Mouse (Mus musculus) brain, embryonic 14.5 days (tissue): ENCODE data around the gene Rras. TPM values are rescaled to one million over a fixed set of nuclear protein-coding genes. Genes with fewer than 3 reads are reported as not detected.

Source experiments
- DNase-seq: peaks from one replicate; pipeline ENCODE4 v3.0.0-alpha.2; 2011; ENCODE audit warnings: low read depth
- CTCF ChIP-seq: fragments of 200-500 bp; IDR thresholded peaks from 2 replicates; pipeline ENCODE4 v1.5.1; 2012; ENCODE audit warnings: inconsistent platforms, mild to moderate bottlenecking, moderate library complexity, borderline replicate concordance; ENCODE audit not compliant: insufficient read depth, insufficient read length; ENCODE audit errors: extremely low read depth
- POLR2A ChIP-seq: fragments of 200-500 bp; IDR thresholded peaks from 2 replicates; pipeline ENCODE4 v1.6.1; 2012; ENCODE audit warnings: mild to moderate bottlenecking, inconsistent platforms, borderline replicate concordance; ENCODE audit not compliant: poor library complexity, insufficient read depth, insufficient read length, severe bottlenecking; ENCODE audit errors: extremely low read depth
- polyA plus RNA-seq: library from polyadenylated mRNA; depleted of rRNA; stranded (reverse); fragments of >200 nt; gene quantifications from 2 replicates; pipeline ENCODE4 v1.2.3, GENCODE M21; 2012; rRNA removed

The Rras gene
- polyA plus RNA-seq, 1 experiment, result 18.2 TPM

DNA sequence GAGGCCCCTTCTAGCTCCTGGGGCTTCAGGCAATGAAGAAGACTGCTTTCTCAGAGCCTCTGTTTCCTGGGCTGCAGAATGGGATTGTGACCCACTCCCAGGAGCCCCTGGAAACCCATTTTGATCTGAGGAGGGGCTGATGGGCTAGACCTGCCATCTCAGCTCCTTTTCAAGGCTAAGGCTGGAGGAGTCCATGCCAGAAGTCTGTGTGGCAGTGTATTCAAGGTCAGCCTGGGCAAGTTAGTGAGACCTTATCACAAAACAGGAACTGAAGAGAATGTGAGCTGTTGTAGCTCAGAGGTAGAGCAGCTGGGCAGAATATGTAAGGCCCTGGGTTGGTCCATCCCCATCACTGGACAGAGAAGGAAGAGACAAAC is 39.2 kb downstream of the Rras start:
- no peak for TF ChIP-seq CTCF
- TF ChIP-seq POLR2A, result no peak
- no peak for DNase-seq

DNA sequence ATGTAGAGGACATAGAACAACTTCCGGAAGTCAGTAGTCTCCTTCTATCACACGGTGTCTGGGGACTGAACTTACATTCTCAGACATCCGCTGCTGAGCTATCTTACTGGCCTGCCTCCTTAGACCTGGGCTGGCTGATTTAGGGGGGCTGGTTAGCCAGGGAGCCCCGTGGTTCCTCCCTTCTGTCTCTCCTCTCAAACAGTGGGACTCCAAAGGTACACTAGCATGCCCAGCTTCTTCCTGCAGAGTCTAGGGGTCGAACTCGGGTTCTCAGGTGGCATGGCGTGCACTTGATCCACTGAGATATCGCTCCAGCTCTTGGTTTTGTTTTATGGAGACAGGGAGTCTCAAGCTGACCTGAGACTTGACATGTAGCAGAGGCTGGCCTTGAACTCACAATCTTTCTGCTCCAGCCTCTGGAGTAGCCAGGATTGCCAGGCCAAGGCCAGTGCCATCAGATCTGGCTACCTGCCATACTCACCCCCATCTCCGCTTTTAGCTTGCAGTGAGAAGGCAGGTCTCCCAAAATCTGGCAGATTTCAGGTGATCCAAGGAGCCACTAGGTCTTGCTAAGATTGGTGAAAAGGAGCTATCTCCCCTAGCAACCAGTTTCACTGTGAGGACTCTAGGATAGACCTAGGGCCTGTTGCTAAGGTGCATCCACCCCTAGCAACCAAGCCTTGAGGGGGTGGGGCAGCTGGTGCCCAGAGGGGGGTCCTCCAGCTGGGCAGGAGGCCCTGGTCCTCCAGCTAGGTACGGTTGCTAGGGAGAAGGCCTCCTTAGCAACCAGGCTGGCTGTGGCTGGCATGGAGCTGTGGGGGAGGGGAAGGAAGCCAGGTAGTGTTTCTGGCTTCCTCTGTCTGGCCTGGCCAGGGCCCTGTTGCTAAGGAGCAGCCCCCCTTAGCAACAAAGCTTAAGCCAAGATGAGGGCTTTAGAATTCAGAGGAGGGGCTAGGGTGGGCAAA is 41.1 kb downstream of the Rras start:
- TF ChIP-seq POLR2A (no peak), CTCF (no peak)
- DNase-seq, result peak; percentile 75

GRCm38 (mm10) chr7:45060632-45061122 is 42.9 kb downstream of the Rras start:
- no peak for DNase-seq
- TF ChIP-seq POLR2A (no peak), CTCF (no peak)

GRCm38 (mm10) chr7:45061532-45062075 is 43.8 kb downstream of the Rras start:
- no peak for TF ChIP-seq POLR2A
- TF ChIP-seq CTCF, result no peak
- DNase-seq, result no peak

DNA sequence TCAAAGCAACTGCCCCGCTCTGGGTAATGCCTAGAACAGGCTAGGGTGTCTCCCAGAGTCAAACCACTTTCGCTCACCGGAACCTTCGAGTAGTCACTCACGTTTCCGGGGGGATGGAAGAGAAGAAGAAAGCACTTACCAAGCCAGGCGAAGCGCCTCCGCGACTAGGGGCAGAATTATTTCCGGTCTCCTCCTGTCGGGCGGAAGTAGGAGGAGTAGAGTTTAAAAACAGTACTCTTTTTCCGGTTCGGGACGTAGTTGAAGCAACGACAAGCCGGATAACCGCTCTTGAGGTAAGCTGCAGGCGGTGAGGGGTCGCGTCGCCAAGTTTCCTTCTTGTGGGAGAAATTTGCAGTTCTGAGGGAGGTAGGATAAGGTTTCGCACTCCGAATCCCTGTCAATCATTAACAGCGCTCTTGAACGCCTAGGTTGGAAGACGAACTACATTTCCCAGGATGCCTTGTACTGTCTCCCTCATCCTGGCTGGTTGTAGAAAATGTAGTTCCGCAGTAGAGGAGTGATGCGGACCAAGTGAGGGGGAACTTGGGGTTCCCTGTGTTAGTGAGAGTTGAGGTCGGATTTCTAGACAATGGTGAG is 44.6 kb downstream of the Rras start, which contains the start of the genes Nosip and Prrg2:
Gene Nosip (plus strand): TSS at position 191 of the 597 bp plus-strand sequence.
Gene Prrg2 (minus strand): TSS at position 439 of the 597 bp plus-strand sequence.
- peak; percentile 100 for DNase-seq
- TF ChIP-seq POLR2A (peak; percentile 8; the same call in 1 of the 2 replicates), CTCF (no peak; the same call in 1 of the 2 replicates)

DNA sequence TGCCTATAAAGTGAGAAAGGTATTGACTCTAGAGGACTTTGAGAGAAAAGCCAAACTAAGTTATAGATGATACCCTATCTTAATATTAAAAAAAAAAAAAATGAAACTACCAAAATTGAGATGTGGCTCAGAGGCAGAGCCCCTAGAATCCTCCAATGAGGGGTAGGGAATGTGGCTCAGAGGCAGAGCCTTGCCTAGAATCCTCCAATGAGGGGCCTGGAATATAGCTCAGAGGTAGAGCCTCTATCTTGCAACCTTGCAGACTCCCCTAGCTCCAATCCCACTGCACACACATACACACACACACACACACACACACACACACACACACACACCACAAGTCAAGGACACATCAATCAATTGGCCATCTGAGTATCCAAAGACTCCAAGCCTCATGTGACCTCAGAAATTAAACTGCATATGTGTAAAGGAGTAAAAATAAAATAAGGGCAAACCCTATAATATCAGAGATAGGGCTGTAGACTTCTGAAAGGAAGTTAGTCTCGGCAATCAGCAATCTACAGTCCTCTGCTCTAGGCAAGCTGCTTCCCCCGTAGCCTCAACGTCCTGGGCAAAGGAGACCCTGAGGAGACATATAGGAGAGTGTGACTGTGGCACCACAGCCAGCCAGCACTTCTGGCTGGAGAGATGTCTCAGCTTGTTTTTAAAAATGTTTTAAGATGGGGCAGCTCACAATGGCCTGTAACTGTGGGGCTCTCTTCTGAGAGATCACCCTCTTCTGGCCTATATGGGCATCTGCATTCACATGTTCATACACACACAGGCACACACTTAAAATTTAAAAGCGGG is 49.6 kb downstream of the Rras start:
- no peak for DNase-seq
- TF ChIP-seq CTCF (no peak), POLR2A (no peak)

DNA sequence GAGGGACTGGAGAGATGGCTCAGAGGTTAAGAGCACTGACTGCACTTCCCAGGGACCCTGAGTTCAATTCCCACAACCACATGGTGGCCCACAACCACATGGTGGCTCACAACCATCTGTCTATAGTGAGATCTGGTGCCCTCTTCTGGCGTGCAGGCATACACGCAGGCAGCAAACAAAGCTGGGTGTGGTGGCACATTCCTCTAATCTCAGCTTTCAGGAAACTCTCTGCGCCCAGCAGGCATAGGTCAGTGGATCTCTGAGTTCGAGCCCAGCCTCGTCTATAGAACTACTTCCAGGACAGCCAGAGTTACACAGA is 50.2 kb downstream of the Rras start:
- TF ChIP-seq CTCF (peak; percentile 65), POLR2A (no peak)
- DNase-seq, result peak; percentile 58

GRCm38 (mm10) chr7:45069671-45070070 is 51.9 kb downstream of the Rras start:
- TF ChIP-seq POLR2A (no peak), CTCF (no peak)
- no peak for DNase-seq

Other genes with a start within 250 kb of the Rras start
- gene Nup62, start 201.9 kb upstream of the Rras start, polyA plus RNA-seq, result 73.9 and 96.1 TPM in 2 replicates
- gene Il4i1, start 201.6 kb upstream of the Rras start, polyA plus RNA-seq, result 0.42 and 0.59 TPM in 2 replicates
- 24.8 and 36.4 TPM in 2 replicates for gene Atf5, start 201.3 kb upstream of the Rras start, polyA plus RNA-seq
- 141 and 160 TPM in 2 replicates for gene Akt1s1, start 169.0 kb upstream of the Rras start, polyA plus RNA-seq
- gene Tbc1d17, start 168.9 kb upstream of the Rras start, polyA plus RNA-seq, result 96.8 and 124 TPM in 2 replicates
- gene Pnkp, start 160.8 kb upstream of the Rras start, polyA plus RNA-seq, result 33.1 and 42.3 TPM in 2 replicates
- 927 and 1,026 TPM in 2 replicates for gene Ptov1, start 148.2 kb upstream of the Rras start, polyA plus RNA-seq
- 205 and 206 TPM in 2 replicates for gene Med25, start 125.2 kb upstream of the Rras start, polyA plus RNA-seq
- 29.7 and 47.4 TPM in 2 replicates for gene Fuz, start 121.9 kb upstream of the Rras start, polyA plus RNA-seq
- 165 and 185 TPM in 2 replicates for gene Ap2a1, start 88.5 kb upstream of the Rras start, polyA plus RNA-seq
- 0.04 and 0.05 TPM in 2 replicates for gene Tsks, start 74.8 kb upstream of the Rras start, polyA plus RNA-seq
- gene Cpt1c, start 43.1 kb upstream of the Rras start, polyA plus RNA-seq, result 102 and 135 TPM in 2 replicates
- 824 and 992 TPM in 2 replicates for gene Prmt1, start 31.4 kb upstream of the Rras start, polyA plus RNA-seq
- 84.4 and 130 TPM in 2 replicates for gene Irf3, start 20.3 kb upstream of the Rras start, polyA plus RNA-seq
- 20.5 and 33.9 TPM in 2 replicates for gene Bcl2l12, start 19.2 kb upstream of the Rras start, polyA plus RNA-seq
- 125 and 147 TPM in 2 replicates for gene Scaf1, start 1.6 kb upstream of the Rras start, polyA plus RNA-seq
- 10.5 and 39.1 TPM in 2 replicates for gene Prr12, start 34.9 kb downstream of the Rras start, polyA plus RNA-seq
- 81.9 and 84.1 TPM in 2 replicates for gene Nosip, start 44.5 kb downstream of the Rras start, polyA plus RNA-seq
- gene Prrg2, start 44.7 kb downstream of the Rras start, polyA plus RNA-seq, result 25.0 and 30.6 TPM in 2 replicates
- 68.2 and 101 TPM in 2 replicates for gene Rcn3, start 74.3 kb downstream of the Rras start, polyA plus RNA-seq
- 11.7 and 17.3 TPM in 2 replicates for gene Fcgrt, start 85.9 kb downstream of the Rras start, polyA plus RNA-seq
- gene Rps11, start 106.5 kb downstream of the Rras start, polyA plus RNA-seq, result 421 and 634 TPM in 2 replicates
- 2,550 and 2,843 TPM in 2 replicates for gene Rpl13a, start 110.8 kb downstream of the Rras start, polyA plus RNA-seq
- gene Gm45713, start 118.3 kb downstream of the Rras start, polyA plus RNA-seq, result 0.30 and 0.31 TPM in 2 replicates
- gene Flt3l, start 118.5 kb downstream of the Rras start, polyA plus RNA-seq, result 6.2 and 9.0 TPM in 2 replicates
- 130 and 151 TPM in 2 replicates for gene Pih1d1, start 136.3 kb downstream of the Rras start, polyA plus RNA-seq
- gene Aldh16a1, start 136.6 kb downstream of the Rras start, polyA plus RNA-seq, result 26.4 and 34.2 TPM in 2 replicates
- 6.7 and 25.8 TPM in 2 replicates for gene Slc17a7, start 146.0 kb downstream of the Rras start, polyA plus RNA-seq
- gene Gfy, start 161.6 kb downstream of the Rras start, polyA plus RNA-seq, result 0.04 and 0.12 TPM in 2 replicates
- 0.25 and 0.30 TPM in 2 replicates for gene Pth2, start 163.0 kb downstream of the Rras start, polyA plus RNA-seq
- gene Ccdc155, start 186.9 kb downstream of the Rras start, polyA plus RNA-seq, result 0.70 and 1.1 TPM in 2 replicates
- 1.4 and 2.1 TPM in 2 replicates for gene Dkkl1, start 194.2 kb downstream of the Rras start, polyA plus RNA-seq
- 184 and 312 TPM in 2 replicates for gene Tead2, start 197.8 kb downstream of the Rras start, polyA plus RNA-seq
- 1.4 and 1.5 TPM in 2 replicates for gene Cd37, start 221.2 kb downstream of the Rras start, polyA plus RNA-seq
- 0.70 and 0.86 TPM in 2 replicates for gene Slc6a16, start 223.1 kb downstream of the Rras start, polyA plus RNA-seq